Mouse (Mus musculus) heart, adult 2 months (tissue): ENCODE results near the gene Slc22a7.

Source experiments
- CTCF ChIP-seq: fragments of 200-600 bp; IDR thresholded peaks from 2 replicates; pipeline ENCODE4 v1.8.1; 2022; ENCODE audit warnings: antibody characterized with exemption, mild to moderate bottlenecking, moderate library complexity
- EP300 ChIP-seq: fragments of 200-500 bp; IDR thresholded peaks from 2 replicates; pipeline ENCODE4 v1.6.1; 2011; ENCODE audit warnings: low read depth, low read length, control low read depth; ENCODE audit not compliant: insufficient read depth

DNA sequence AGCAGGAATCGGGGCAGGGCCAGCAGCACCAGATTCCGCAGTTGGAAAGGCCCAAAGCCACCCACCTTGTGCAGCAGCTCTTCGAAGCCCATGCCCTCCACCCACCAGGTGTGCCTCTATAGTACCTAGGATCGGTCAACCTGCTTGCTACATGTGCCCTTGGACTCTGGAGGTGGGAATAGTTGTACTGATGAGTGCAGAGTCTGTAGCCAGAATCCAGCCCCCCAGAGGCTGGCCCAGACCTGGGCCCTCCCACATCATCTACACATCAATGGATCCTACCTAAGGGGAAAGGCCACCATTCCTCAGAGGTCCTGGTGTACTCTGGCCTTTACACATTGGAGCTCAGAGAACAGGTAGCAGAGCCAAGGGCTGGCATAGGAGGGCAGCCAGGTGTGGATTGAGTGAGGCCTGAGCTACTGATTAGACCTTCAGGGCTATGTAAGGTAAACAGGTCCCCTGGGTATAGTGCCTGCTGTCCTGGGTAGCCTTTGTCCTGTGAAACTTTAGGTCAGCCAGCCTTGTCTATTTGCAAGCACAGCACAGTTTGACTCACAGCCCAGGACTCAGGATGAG is at the start of gene Slc22a7:
- TF ChIP-seq CTCF (no peak), EP300 (no peak)
